Mouse (Mus musculus) myocyte (in vitro differentiated cells): ENCODE results near the gene Uvrag. TPM values are rescaled to one million over a fixed set of nuclear protein-coding genes. Genes with fewer than 3 reads are reported as not detected.

Experiments
- H3K27me3 ChIP-seq: one replicate; pipeline ENCODE4 v1.6.1; 2011; ENCODE audit not compliant: control insufficient read depth, insufficient read depth, insufficient read length
- H3K36me3 ChIP-seq: one replicate; pipeline ENCODE4 v1.6.1; 2011; ENCODE audit not compliant: control insufficient read depth, insufficient read depth
- H3K4me2 ChIP-seq: one replicate; pipeline ENCODE4 v1.6.1; 2011; ENCODE audit warnings: low read depth, control low read depth
- H3K4me3 ChIP-seq: one replicate; pipeline ENCODE4 v1.5.1; 2011; ENCODE audit warnings: mild to moderate bottlenecking, control low read depth, moderate library complexity
- H3K79me2 ChIP-seq: one replicate; pipeline ENCODE4 v1.6.1; 2011; ENCODE audit not compliant: control insufficient read depth, insufficient read depth
- H3ac ChIP-seq: one replicate; pipeline ENCODE4 v1.6.1; 2011; ENCODE audit not compliant: control insufficient read depth, insufficient read length
- CEBPB ChIP-seq: IDR thresholded peaks from 2 replicates; pipeline ENCODE4 v1.6.1; 2011; ENCODE audit warnings: mild to moderate bottlenecking, moderate library complexity; ENCODE audit not compliant: poor library complexity, insufficient read depth, severe bottlenecking
- E2F4 ChIP-seq: IDR thresholded peaks from one replicate; pipeline ENCODE4 v1.6.1; 2011; ENCODE audit warnings: mild to moderate bottlenecking, control low read depth, moderate library complexity; ENCODE audit not compliant: insufficient read depth
- MAX ChIP-seq: IDR thresholded peaks from one replicate; pipeline ENCODE4 v1.6.1; 2011; ENCODE audit warnings: low read depth, mild to moderate bottlenecking, control low read depth
- MYOD1 ChIP-seq, 3 experiments: IDR thresholded peaks; one replicate each; pipeline ENCODE4 v1.6.1; 2011; ENCODE audit warnings: control low read depth in 2 of 3, low read depth in 2 of 3, mild to moderate bottlenecking in 2 of 3, moderate library complexity in 1 of 3; ENCODE audit not compliant: insufficient read length in 2 of 3, control insufficient read depth in 1 of 3
- MYOG ChIP-seq, 3 experiments: IDR thresholded peaks; one replicate each; pipeline ENCODE4 v1.6.1; 2011; ENCODE audit warnings: control low read depth in 2 of 3, low read depth in 2 of 3, mild to moderate bottlenecking in 2 of 3; ENCODE audit not compliant: insufficient read length in 2 of 3, control insufficient read depth in 1 of 3, insufficient read depth in 1 of 3
- POLR2A ChIP-seq: IDR thresholded peaks from one replicate; pipeline ENCODE4 v1.6.1; 2011; ENCODE audit warnings: low read depth, mild to moderate bottlenecking, control low read depth, moderate library complexity; ENCODE audit not compliant: insufficient read length
- POLR2AphosphoS2 ChIP-seq: IDR thresholded peaks from one replicate; pipeline ENCODE4 v1.6.1; 2011; ENCODE audit warnings: low read depth, control low read depth; ENCODE audit not compliant: insufficient read length
- REST ChIP-seq: IDR thresholded peaks from one replicate; pipeline ENCODE4 v1.6.1; 2011; ENCODE audit warnings: mild to moderate bottlenecking, control low read depth, moderate library complexity; ENCODE audit not compliant: insufficient read depth, insufficient read length
- SRF ChIP-seq: IDR thresholded peaks from one replicate; pipeline ENCODE4 v1.6.1; 2011; ENCODE audit warnings: low read depth; ENCODE audit not compliant: control insufficient read depth, insufficient read length
- TCF12 ChIP-seq: IDR thresholded peaks from one replicate; pipeline ENCODE4 v1.6.1; 2011; ENCODE audit warnings: mild to moderate bottlenecking, control low read depth; ENCODE audit not compliant: poor library complexity, insufficient read depth, severe bottlenecking
- TCF3 ChIP-seq: IDR thresholded peaks from one replicate; pipeline ENCODE4 v1.6.1; 2011; ENCODE audit warnings: low read depth, control low read depth; ENCODE audit not compliant: insufficient read length
- USF1 ChIP-seq: IDR thresholded peaks from one replicate; pipeline ENCODE4 v1.6.1; 2011; ENCODE audit warnings: low read depth, mild to moderate bottlenecking, control low read depth, moderate library complexity
- polyA plus RNA-seq: library from polyadenylated mRNA; unstranded; fragments of >200 nt; fragmentation: generic; extraction: Trizol; gene quantifications from one replicate; pipeline ENCODE4 v1.2.1, GENCODE M21; 2012; ENCODE audit warnings: missing spikeins

Uvrag gene
- polyA plus RNA-seq, 1 experiment = 9.0 TPM

- H3K79me2 ChIP-seq = no peaks in the 10 kb centered on the region
- H3K27me3 ChIP-seq = no peaks in the 10 kb centered on the region
- no peak overlapping the region for H3K4me3 ChIP-seq
- H3ac ChIP-seq = no peak overlapping the region
- no peak overlapping the region for H3K4me2 ChIP-seq
- no peaks in the 10 kb centered on the region for H3K36me3 ChIP-seq
- TF ChIP-seq USF1 (no peak), MYOD1 (IDR thresholded peaks at IDR 0.05; ENCODE audit: control insufficient read depth in 1 of 3, insufficient read length in 2 of 3, low read depth in 2 of 3) (no peak), POLR2AphosphoS2 (no peak), REST (no peak), CEBPB (no peak), SRF (no peak), TCF3 (no peak), MAX (no peak), E2F4 (no peak)
Measured at GRCm38 (mm10) chr7:98984319-98984718, 156.6 kb downstream of the Uvrag start.

- no peak overlapping the region for H3K4me2 ChIP-seq
Measured at GRCm38 (mm10) chr7:98983058-98983457, 157.9 kb downstream of the Uvrag start.

GRCm38 (mm10) chr7:98981423-98981822 is 159.5 kb downstream of the Uvrag start:
- H3K79me2 ChIP-seq = no peaks in the 10 kb centered on the region
- H3ac ChIP-seq = no peak overlapping the region
- H3K36me3 ChIP-seq = no peaks in the 10 kb centered on the region
- no peaks in the 10 kb centered on the region for H3K27me3 ChIP-seq
- TF ChIP-seq POLR2A = no peak
- no peak overlapping the region for H3K4me3 ChIP-seq
- H3K4me2 ChIP-seq = no peak overlapping the region

More at GRCm38 (mm10) chr7:98983058-98983457, 157.9 kb downstream of the Uvrag start:
- no peak for TF ChIP-seq MAX
- TF ChIP-seq REST = no peak
- no peak for TF ChIP-seq E2F4
- no peak for TF ChIP-seq POLR2AphosphoS2
- no peak for TF ChIP-seq CEBPB
- TF ChIP-seq USF1 = no peak
- no peak for TF ChIP-seq TCF3
- no peak for TF ChIP-seq POLR2A
- no peak for TF ChIP-seq MYOD1 (IDR thresholded peaks at IDR 0.05; ENCODE audit: control insufficient read depth in 1 of 3, insufficient read length in 2 of 3, low read depth in 2 of 3)
- Histone ChIP-seq H3K36me3 (no peaks in the 10 kb centered on the region), H3K4me3 (no peak overlapping the region), H3K79me2 (no peaks in the 10 kb centered on the region), H3ac (no peak overlapping the region), H3K27me3 (no peaks in the 10 kb centered on the region)

GRCm38 (mm10) chr7:98976839-98977457 is 164.0 kb downstream of the Uvrag start:
- TF ChIP-seq MYOD1 (IDR thresholded peaks at IDR 0.05; ENCODE audit: control insufficient read depth in 1 of 3, insufficient read length in 2 of 3, low read depth in 2 of 3) (no peak), CEBPB (no peak), REST (no peak), SRF (no peak), POLR2A (no peak), MYOG (IDR thresholded peaks at IDR 0.05; ENCODE audit: control insufficient read depth in 1 of 3, insufficient read depth in 1 of 3, insufficient read length in 2 of 3, low read depth in 2 of 3) (no peak), POLR2AphosphoS2 (no peak), E2F4 (no peak), TCF3 (no peak), MAX (no peak), TCF12 (no peak), USF1 (no peak)
- no peak overlapping the region for H3ac ChIP-seq

GRCm38 (mm10) chr7:98974590-98974989 is 166.4 kb downstream of the Uvrag start:
- H3K4me3 ChIP-seq = no peak overlapping the region
- TF ChIP-seq POLR2A = no peak
- no peak for TF ChIP-seq POLR2AphosphoS2
- TF ChIP-seq MAX = no peak
- no peak for TF ChIP-seq TCF12
- TF ChIP-seq E2F4 = no peak
- no peak for TF ChIP-seq USF1
- no peaks in the 10 kb centered on the region for H3K79me2 ChIP-seq
- H3K4me2 ChIP-seq = no peak overlapping the region
- no peaks in the 10 kb centered on the region for H3K36me3 ChIP-seq
- H3ac ChIP-seq = no peak overlapping the region
- H3K27me3 ChIP-seq = no peaks in the 10 kb centered on the region

More at GRCm38 (mm10) chr7:98976839-98977457, 164.0 kb downstream of the Uvrag start:
- Histone ChIP-seq H3K4me2 (peak overlapping the region; percentile 49), H3K36me3 (no peaks in the 10 kb centered on the region), H3K4me3 (no peak overlapping the region), H3K27me3 (no peaks in the 10 kb centered on the region), H3K79me2 (no peaks in the 10 kb centered on the region)
